Mouse (Mus musculus) intestine, embryonic 14.5 days (tissue): ENCODE measurements at regions not wholly inside any gene's neighbourhood (a gene's known extent, or its start where the extent isn't known, plus 50 kb on each side); places are given as distances from the start of the nearest gene placed in this dataset.

Source experiments
- ATAC-seq: fragments of 200-750 bp; cut with Nextera tagmentation; replicated peaks from 2 replicates; pipeline ENCODE4 v1.8.0; 2017; ENCODE audit warnings: low read depth, moderate number of reproducible peaks, moderate TSS enrichment, moderate library complexity; ENCODE audit not compliant: low FRiP score, low TSS enrichment
- DNase-seq: peaks from one replicate; pipeline ENCODE4 v3.0.0-alpha.2; 2018; ENCODE audit warnings: low spot score
- H3K27ac ChIP-seq: fragments of 300-500 bp; sonication (generic); 2 replicates; pipeline ENCODE4 v1.5.1; 2014; ENCODE audit warnings: low read depth, mild to moderate bottlenecking, control low read depth
- H3K27me3 ChIP-seq: fragments of 300-500 bp; sonication (generic); replicated peaks from 2 replicates; pipeline ENCODE4 v1.6.1; 2014; ENCODE audit warnings: low read length, control low read depth; ENCODE audit not compliant: control insufficient read depth, insufficient read depth
- H3K36me3 ChIP-seq: fragments of 300-500 bp; sonication (generic); 2 replicates; pipeline ENCODE4 v1.6.1; 2014; ENCODE audit warnings: low read length, control low read depth; ENCODE audit not compliant: control insufficient read depth, insufficient read depth
- H3K4me1 ChIP-seq: fragments of 300-500 bp; sonication (generic); replicated peaks from 2 replicates; pipeline ENCODE4 v1.6.1; 2014; ENCODE audit warnings: low read length, control low read depth, mixed read lengths; ENCODE audit not compliant: control insufficient read depth, insufficient read depth
- H3K4me2 ChIP-seq: fragments of 300-500 bp; sonication (generic); 2 replicates; pipeline ENCODE4 v1.6.1; 2014; ENCODE audit warnings: low read length
- H3K4me3 ChIP-seq: fragments of 300-500 bp; sonication (generic); 2 replicates; pipeline ENCODE4 v1.5.1; 2014; ENCODE audit warnings: low read depth, low read length, control low read depth, mixed read lengths
- H3K9ac ChIP-seq: fragments of 300-500 bp; sonication (generic); 2 replicates; pipeline ENCODE4 v1.6.1; 2014; ENCODE audit warnings: mild to moderate bottlenecking, low read length
- H3K9me3 ChIP-seq: fragments of 300-500 bp; sonication (generic); 2 replicates; pipeline ENCODE4 v1.6.1; 2016; ENCODE audit warnings: low read length, control low read depth; ENCODE audit not compliant: control insufficient read depth
- WGBS: fragments of 180-500 bp; shearing (Covaris S2); extraction: QIAGEN DNeasy Blood & Tissue Kit; methylation state at CpG from one replicate; pipeline ENCODE4 v1.1.7; 2014; 5-methylcytosine and 5-hydroxymethylcytosine counted together

DNA sequence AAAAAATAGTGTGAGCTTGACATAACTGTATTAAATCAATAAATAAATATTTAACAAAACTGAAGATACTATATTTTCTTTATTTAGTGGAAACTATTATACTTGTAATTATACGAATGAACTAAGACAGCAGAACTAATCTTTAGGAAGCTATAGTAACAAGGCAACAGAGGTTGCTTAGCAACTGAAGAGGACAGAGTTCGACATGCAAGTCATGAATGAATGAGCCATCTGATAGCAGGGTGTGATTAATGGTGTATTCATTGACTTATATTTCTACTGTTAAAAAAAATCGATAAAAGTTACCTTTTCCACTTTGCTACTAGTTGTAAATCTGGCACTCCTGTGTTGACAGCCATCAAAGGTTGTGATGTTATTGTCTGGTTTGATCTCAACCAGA lies 557.2 kb upstream of the Cntnap5a start:
- no peak overlapping the region for H3K9ac ChIP-seq
- H3K27ac ChIP-seq = no peak overlapping the region
- no peak for DNase-seq
- H3K4me1 ChIP-seq = no peaks in the 10 kb centered on the region
- no peak overlapping the region for H3K4me2 ChIP-seq
- no peak overlapping the region for H3K4me3 ChIP-seq
- no peaks in the 10 kb centered on the region for H3K36me3 ChIP-seq
- H3K9me3 ChIP-seq = no peaks in the 10 kb centered on the region
- no peaks in the 10 kb centered on the region for H3K27me3 ChIP-seq
- 57% methylated on average over 3 of the region's 3 CpGs for WGBS
- peak; percentile 50; the same call in 1 of the 2 replicates for ATAC-seq

DNA sequence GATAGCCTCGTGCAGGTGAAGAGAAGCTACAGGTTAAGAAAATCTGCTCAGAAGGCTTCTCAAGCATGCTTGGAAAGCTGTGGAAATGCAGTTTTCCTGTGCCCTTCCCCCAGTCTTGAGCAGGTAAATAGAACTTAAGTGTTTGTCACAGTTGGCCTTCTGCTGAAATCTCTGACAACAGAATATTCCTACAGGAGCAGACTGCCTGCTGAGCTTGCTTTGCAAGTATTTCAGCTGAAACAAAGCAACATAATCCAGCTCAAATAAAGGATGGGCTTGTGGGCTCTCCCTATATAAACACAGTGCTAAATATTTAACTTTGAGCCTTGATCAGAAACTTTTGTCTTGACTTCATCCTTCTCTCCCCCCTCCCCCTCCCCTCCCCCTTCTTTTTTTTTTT lies 550.3 kb upstream of the Cntnap5a start:
- H3K27ac ChIP-seq = no peak overlapping the region
- no peak overlapping the region for H3K4me3 ChIP-seq
- no peaks in the 10 kb centered on the region for H3K36me3 ChIP-seq
- WGBS = 42% methylated on average over 1 of the region's 1 CpGs
- no peaks in the 10 kb centered on the region for H3K9me3 ChIP-seq
- H3K4me1 ChIP-seq = no peaks in the 10 kb centered on the region
- DNase-seq = no peak
- H3K9ac ChIP-seq = no peak overlapping the region
- H3K27me3 ChIP-seq = no peaks in the 10 kb centered on the region
- H3K4me2 ChIP-seq = no peak overlapping the region
- no peak for ATAC-seq

DNA sequence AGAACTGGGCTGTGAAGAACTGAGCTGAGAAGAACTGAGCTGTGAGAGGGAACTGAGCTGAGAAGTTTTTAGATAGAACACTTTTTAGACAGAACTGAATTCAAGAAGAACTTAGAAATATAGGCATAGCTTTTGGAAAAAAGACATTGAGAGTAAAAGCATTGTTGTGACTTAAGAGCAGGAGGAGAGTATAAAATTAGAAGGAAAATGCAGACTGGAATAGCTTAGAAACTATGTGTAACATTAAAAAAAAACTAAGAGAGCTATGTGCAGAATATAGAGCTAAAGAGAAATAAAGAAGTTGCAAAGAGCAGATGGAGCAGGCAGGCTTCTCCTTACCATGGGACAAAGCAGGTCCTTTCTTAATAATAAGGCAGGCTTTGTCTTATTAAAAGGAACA lies 540.0 kb upstream of the Cntnap5a start:
- Histone ChIP-seq H3K9me3 (no peaks in the 10 kb centered on the region), H3K4me2 (no peak overlapping the region), H3K27ac (no peak overlapping the region), H3K4me1 (no peaks in the 10 kb centered on the region), H3K4me3 (no peak overlapping the region), H3K27me3 (no peaks in the 10 kb centered on the region), H3K36me3 (no peaks in the 10 kb centered on the region), H3K9ac (no peak overlapping the region)
- DNase-seq = no peak
- ATAC-seq = no peak
